Mouse (Mus musculus) heart, embryonic 15.5 days (tissue): ENCODE results near the gene Cnnm3. TPM values are rescaled to one million over a fixed set of nuclear protein-coding genes. Genes with fewer than 3 reads are reported as not detected.

ENCODE experiments used
- ATAC-seq: fragments of 200-750 bp; cut with Nextera tagmentation; replicated peaks from 2 replicates; pipeline ENCODE4 v1.8.0; 2017; ENCODE audit warnings: low read depth, moderate TSS enrichment; ENCODE audit not compliant: insufficient number of reproducible peaks, insufficient read depth, low FRiP score
- H3K27ac ChIP-seq: fragments of 300-500 bp; sonication (generic); 2 replicates; pipeline ENCODE4 v1.5.1; 2015; ENCODE audit warnings: mild to moderate bottlenecking, inconsistent platforms
- H3K27me3 ChIP-seq: fragments of 300-500 bp; sonication (generic); 2 replicates; pipeline ENCODE4 v1.6.1; 2015; ENCODE audit warnings: inconsistent platforms
- H3K36me3 ChIP-seq: fragments of 300-500 bp; sonication (generic); 2 replicates; pipeline ENCODE4 v1.6.1; 2015; ENCODE audit warnings: mild to moderate bottlenecking, inconsistent platforms
- H3K4me1 ChIP-seq: fragments of 300-500 bp; sonication (generic); replicated peaks from 2 replicates; pipeline ENCODE4 v1.6.1; 2015; ENCODE audit warnings: inconsistent platforms
- H3K4me2 ChIP-seq: fragments of 300-500 bp; sonication (generic); 2 replicates; pipeline ENCODE4 v1.6.1; 2015; ENCODE audit warnings: inconsistent platforms, mild to moderate bottlenecking, moderate library complexity
- H3K4me3 ChIP-seq: fragments of 300-500 bp; sonication (generic); 2 replicates; pipeline ENCODE4 v1.5.1; 2015; ENCODE audit warnings: mild to moderate bottlenecking, inconsistent platforms
- H3K9ac ChIP-seq: fragments of 300-500 bp; sonication (generic); 2 replicates; pipeline ENCODE4 v1.6.1; 2015; ENCODE audit warnings: mild to moderate bottlenecking, inconsistent platforms
- H3K9me3 ChIP-seq: fragments of 300-500 bp; sonication (generic); replicated peaks from 2 replicates; pipeline ENCODE4 v1.6.1; 2016; ENCODE audit warnings: inconsistent platforms
- WGBS: fragments of 180-500 bp; shearing (Covaris S2); methylation state at CpG from one replicate; pipeline ENCODE4 v1.1.7; 2015; ENCODE audit warnings: mixed read lengths; 5-methylcytosine and 5-hydroxymethylcytosine counted together
- polyA plus RNA-seq: library from polyadenylated mRNA; unstranded; fragments of >200 nt; fragmentation: Nextera tagmentation; extraction: Ambion mirVana; gene quantifications from 2 replicates; pipeline ENCODE4 v1.2.1, GENCODE M21; 2015

Gene Cnnm3
- polyA plus RNA-seq, 1 experiment from 2014 or later = 2.4 TPM

- Histone ChIP-seq H3K36me3 (peaks cover 13% of the 10 kb centered on the region; the same call in 1 of the 2 replicates), H3K27ac (peak within 1 kb of the TSS; percentile 96), H3K9me3 (no peaks in the 10 kb centered on the region), H3K9ac (peak within 1 kb of the TSS; percentile 96), H3K4me1 (peaks cover 69% of the 10 kb centered on the region), H3K4me3 (peak within 1 kb of the TSS; percentile 68), H3K4me2 (peak within 1 kb of the TSS; percentile 88), H3K27me3 (no peaks in the 10 kb centered on the region)
- 1% methylated on average over 67 of the region's 69 CpGs for WGBS
- ATAC-seq = peak; percentile 54
Observed at GRCm38 (mm10) chr1:36558031-36558993, 46.6 kb downstream of the Cnnm3 start, which contains the start of gene Sema4c. Gene Sema4c, minus strand, starts transcription at chr1:36558349.

GRCm38 (mm10) chr1:36559256-36559655 lies 47.6 kb downstream of the Cnnm3 start:
- ATAC-seq = no peak
- Histone ChIP-seq H3K27ac (peak overlapping the region; percentile 96), H3K9ac (peak overlapping the region; percentile 96), H3K4me1 (peaks cover 67% of the 10 kb centered on the region), H3K4me2 (peak overlapping the region; percentile 88), H3K9me3 (no peaks in the 10 kb centered on the region), H3K36me3 (peaks cover 3% of the 10 kb centered on the region; the same call in 1 of the 2 replicates), H3K27me3 (no peaks in the 10 kb centered on the region), H3K4me3 (peak overlapping the region; percentile 68)
- 9% methylated on average over 4 of the region's 4 CpGs for WGBS

DNA sequence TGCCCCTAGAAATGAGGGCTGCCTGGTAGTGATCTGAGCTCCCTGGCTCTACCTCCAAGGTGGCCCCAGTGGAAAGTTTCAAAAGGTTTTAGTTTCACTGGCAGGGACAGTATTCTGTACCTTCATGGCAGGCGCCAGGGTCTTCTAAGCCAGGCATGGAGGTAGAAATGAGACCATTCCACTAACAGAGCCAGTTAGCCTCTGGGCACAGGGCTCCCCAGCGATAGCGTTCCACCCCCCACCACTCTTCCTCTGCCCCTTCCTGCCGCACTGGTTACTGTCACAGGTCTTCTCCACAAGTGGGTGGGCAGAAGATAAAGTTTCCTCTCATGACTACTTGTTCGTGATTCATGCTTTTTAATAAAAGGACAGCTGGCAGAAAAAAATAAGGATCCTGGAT lies 48.2 kb downstream of the Cnnm3 start:
- Histone ChIP-seq H3K27ac (0 out of 2 replicates have a peak overlapping the region, but pooled peaks have one; percentile 96), H3K4me2 (no peak overlapping the region), H3K9ac (no peak overlapping the region), H3K9me3 (no peaks in the 10 kb centered on the region), H3K27me3 (no peaks in the 10 kb centered on the region), H3K4me3 (no peak overlapping the region), H3K36me3 (no peaks in the 10 kb centered on the region), H3K4me1 (peaks cover 64% of the 10 kb centered on the region)
- WGBS = 58% methylated on average over 5 of the region's 5 CpGs
- no peak for ATAC-seq

GRCm38 (mm10) chr1:36560903-36561302 lies 49.2 kb downstream of the Cnnm3 start:
- Histone ChIP-seq H3K27ac (no peak overlapping the region), H3K36me3 (no peaks in the 10 kb centered on the region), H3K27me3 (no peaks in the 10 kb centered on the region), H3K4me2 (no peak overlapping the region), H3K9ac (no peak overlapping the region), H3K9me3 (no peaks in the 10 kb centered on the region), H3K4me3 (no peak overlapping the region), H3K4me1 (peaks cover 54% of the 10 kb centered on the region)
- ATAC-seq = no peak
- 57% methylated on average over 6 of the region's 6 CpGs for WGBS

DNA sequence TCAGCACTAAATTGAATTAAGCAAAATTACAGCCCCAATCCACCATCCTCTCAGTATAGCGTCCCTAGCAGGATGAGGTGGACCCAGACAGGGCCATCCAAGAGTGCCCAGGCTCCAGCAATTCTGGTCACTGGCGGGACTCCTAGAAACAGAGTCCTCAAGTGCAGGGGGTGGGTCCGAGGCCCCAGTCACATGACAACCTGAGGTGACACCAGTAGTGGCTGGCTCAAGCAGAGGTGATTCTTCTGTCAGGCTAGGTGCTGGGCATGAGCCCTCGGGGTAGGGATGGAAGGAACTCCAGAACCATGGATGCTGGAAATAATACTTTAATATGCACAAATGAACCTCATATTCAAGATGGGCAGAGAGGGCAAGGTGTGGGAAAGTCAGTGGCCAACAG lies 50.7 kb downstream of the Cnnm3 start:
- ATAC-seq = no peak
- Histone ChIP-seq H3K4me2 (no peak overlapping the region), H3K27ac (no peak overlapping the region), H3K9ac (no peak overlapping the region), H3K4me1 (peaks cover 54% of the 10 kb centered on the region), H3K9me3 (no peaks in the 10 kb centered on the region), H3K4me3 (no peak overlapping the region), H3K27me3 (no peaks in the 10 kb centered on the region), H3K36me3 (no peaks in the 10 kb centered on the region)
- 54% methylated on average over 4 of the region's 4 CpGs for WGBS

DNA sequence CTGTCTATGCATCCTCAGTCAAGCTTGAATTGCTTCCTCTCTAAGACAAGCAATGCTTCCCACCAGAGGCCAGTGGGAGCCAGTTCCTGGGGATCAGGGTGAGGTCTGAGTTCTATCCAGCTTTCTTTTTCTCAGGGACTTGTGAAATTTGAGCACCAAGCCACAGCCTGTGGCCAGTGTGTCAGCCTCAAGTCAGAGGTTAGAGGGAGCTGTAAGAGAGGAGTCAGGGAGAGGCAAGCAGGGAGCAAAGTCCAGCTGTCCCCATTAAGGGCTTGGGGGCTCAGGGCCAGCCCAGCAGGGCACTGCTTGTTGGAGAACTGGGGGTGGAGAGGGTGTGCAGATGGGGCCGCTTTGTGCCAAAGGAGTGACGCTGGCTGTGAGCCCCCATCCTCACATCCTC lies 51.5 kb downstream of the Cnnm3 start:
- no peak for ATAC-seq
- no peak overlapping the region for H3K4me2 ChIP-seq
- peaks cover 56% of the 10 kb centered on the region for H3K4me1 ChIP-seq
- H3K36me3 ChIP-seq = no peaks in the 10 kb centered on the region
- H3K4me3 ChIP-seq = no peak overlapping the region
- no peak overlapping the region for H3K9ac ChIP-seq
- no peaks in the 10 kb centered on the region for H3K9me3 ChIP-seq
- no peak overlapping the region for H3K27ac ChIP-seq
- 75% methylated on average over 2 of the region's 2 CpGs for WGBS
- H3K27me3 ChIP-seq = no peaks in the 10 kb centered on the region

DNA sequence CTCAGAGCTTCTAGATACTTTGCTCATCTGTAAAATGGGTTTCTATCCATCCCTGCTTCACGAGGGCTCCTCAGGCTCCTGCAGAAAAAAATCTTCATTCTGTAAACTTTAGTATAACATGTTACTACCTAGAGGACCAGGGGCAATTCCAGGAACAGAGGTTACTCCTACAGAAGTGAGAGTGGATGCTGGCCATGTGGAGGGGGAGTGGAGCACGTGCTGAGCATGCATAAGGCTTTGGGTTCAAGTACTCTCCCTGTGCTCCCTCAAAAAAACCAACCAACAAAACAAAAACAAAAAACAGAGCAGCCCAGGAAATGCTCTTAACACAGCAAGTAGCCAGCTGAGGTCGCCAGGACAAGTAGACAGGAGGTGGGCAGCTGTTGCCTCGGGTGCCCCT lies 52.0 kb downstream of the Cnnm3 start:
- 75% methylated on average over 4 of the region's 4 CpGs for WGBS
- Histone ChIP-seq H3K27me3 (no peaks in the 10 kb centered on the region), H3K36me3 (no peaks in the 10 kb centered on the region), H3K4me1 (peaks cover 53% of the 10 kb centered on the region), H3K9me3 (no peaks in the 10 kb centered on the region), H3K27ac (no peak overlapping the region), H3K4me2 (no peak overlapping the region), H3K9ac (no peak overlapping the region), H3K4me3 (no peak overlapping the region)
- no peak for ATAC-seq

DNA sequence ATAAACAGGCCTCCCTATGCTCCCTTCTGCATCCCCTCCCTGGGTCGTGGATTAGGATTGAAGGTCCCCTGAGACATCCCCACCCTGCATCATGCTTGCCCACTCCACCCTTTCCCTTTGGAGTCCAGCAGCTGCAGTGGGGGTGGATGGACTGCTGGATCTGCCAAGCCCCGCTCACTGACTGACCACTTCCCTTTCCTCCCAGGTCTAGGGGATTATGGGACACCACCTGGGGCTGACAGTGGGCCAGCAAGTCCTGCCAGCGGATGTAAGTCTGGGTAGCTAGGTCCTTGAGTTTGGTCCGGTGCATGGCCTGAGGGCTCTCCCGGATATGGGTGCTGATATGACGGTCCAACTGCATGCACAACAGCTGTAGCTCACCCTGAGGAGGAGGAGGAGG lies 52.4 kb downstream of the Cnnm3 start:
- Histone ChIP-seq H3K4me1 (peaks cover 50% of the 10 kb centered on the region), H3K27me3 (no peaks in the 10 kb centered on the region), H3K9ac (no peak overlapping the region), H3K36me3 (no peaks in the 10 kb centered on the region), H3K27ac (no peak overlapping the region), H3K4me3 (no peak overlapping the region), H3K9me3 (no peaks in the 10 kb centered on the region), H3K4me2 (no peak overlapping the region)
- no peak for ATAC-seq
- WGBS = 60% methylated on average over 6 of the region's 6 CpGs

DNA sequence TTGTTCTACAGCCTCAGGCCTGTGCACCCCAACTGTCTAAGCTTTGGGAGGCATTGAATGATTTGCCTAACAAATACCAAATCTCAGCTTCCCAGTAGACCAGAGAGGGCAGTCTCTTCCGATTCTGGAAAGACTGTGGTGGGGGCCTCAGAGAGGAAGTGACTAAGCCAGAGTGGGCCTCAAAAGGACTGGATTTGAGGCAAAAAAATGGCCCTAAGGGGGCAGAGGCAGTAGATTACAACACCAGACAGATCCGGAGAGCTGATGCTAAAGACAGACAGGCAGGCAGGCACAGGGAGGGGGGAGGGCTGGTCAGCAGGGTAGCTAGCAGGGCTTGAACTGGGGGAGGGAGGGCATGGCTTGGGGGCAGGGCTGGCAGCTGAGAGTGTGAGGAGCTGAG lies 54.8 kb downstream of the Cnnm3 start:
- Histone ChIP-seq H3K27me3 (no peaks in the 10 kb centered on the region), H3K4me3 (no peak overlapping the region), H3K36me3 (no peaks in the 10 kb centered on the region), H3K4me2 (no peak overlapping the region), H3K27ac (no peak overlapping the region), H3K9ac (no peak overlapping the region), H3K9me3 (no peaks in the 10 kb centered on the region), H3K4me1 (peaks cover 57% of the 10 kb centered on the region)
- no peak for ATAC-seq
- 26% methylated on average over 2 of the region's 2 CpGs for WGBS

DNA sequence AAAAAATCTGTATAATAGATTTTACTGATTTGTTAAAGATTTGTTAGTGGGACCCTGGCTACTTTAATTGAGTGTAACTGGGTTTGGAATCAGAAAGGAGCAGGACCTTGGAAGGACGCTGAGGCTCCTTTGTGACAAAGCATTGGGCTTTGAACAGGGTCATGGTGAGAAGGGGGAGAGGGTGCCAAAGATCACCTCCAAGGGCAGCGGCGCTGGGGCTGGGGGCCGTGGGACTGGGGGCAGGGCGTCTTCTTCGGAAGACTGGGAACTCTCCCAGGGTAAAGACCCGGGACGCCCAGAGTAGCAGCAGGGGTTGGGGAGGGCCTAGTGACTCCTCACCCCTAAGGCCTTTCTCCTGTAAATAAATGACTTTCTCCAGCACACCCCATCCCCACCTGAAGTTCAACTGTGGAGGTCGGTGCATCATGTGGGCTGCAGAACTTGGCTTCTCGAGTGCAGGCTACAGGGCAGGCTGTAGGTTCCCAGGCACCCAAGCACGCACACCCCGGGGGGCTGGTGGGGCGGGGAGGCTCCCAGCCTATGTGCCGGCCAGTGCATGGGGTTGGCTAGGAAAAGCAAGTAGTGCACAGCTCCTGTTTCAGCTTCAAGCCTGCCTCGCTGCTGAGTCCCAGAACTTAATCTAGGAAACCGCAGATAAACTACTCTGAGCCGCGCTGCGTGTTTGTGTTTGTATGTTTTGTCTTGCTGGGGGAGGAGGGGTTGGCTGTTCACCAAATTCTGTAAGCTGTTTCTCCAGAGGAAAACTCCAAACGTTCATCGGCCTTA lies 56.3 kb downstream of the Cnnm3 start:
- no peak for ATAC-seq
- no peak overlapping the region for H3K4me3 ChIP-seq
- WGBS = 47% methylated on average over 21 of the region's 21 CpGs
- H3K4me2 ChIP-seq = no peak overlapping the region; the same call in 1 of the 2 replicates
- no peaks in the 10 kb centered on the region for H3K36me3 ChIP-seq
- peaks cover 55% of the 10 kb centered on the region for H3K4me1 ChIP-seq
- no peak overlapping the region for H3K9ac ChIP-seq
- peak overlapping the region; percentile 21 for H3K27ac ChIP-seq
- no peaks in the 10 kb centered on the region for H3K9me3 ChIP-seq
- H3K27me3 ChIP-seq = no peaks in the 10 kb centered on the region

GRCm38 (mm10) chr1:36568776-36569175 lies 57.1 kb downstream of the Cnnm3 start:
- H3K27me3 ChIP-seq = no peaks in the 10 kb centered on the region
- H3K4me1 ChIP-seq = peaks cover 51% of the 10 kb centered on the region
- no peaks in the 10 kb centered on the region for H3K36me3 ChIP-seq
- no peak overlapping the region for H3K9ac ChIP-seq
- no peak overlapping the region for H3K4me3 ChIP-seq
- H3K27ac ChIP-seq = peak overlapping the region; percentile 21
- H3K9me3 ChIP-seq = no peaks in the 10 kb centered on the region
- no peak overlapping the region for H3K4me2 ChIP-seq
- WGBS = 80% methylated on average over 4 of the region's 4 CpGs
- no peak for ATAC-seq
